Mouse (Mus musculus) embryonic fibroblast, embryonic 13.5 days (primary cell): ENCODE data around the gene Lamc3. TPM values are rescaled to one million over a fixed set of nuclear protein-coding genes. Genes with fewer than 3 reads are reported as not detected.
"Not testable (repeated sequence)": the region's sequence is repeated elsewhere in the genome, so short reads cannot be mapped to it uniquely, and the experiment has no call there.

ENCODE experiments used
- H3K27ac ChIP-seq: 2 replicates; pipeline ENCODE4 v1.5.1; 2012; ENCODE audit warnings: low read length, control low read depth, inconsistent platforms; ENCODE audit not compliant: insufficient read depth
- H3K4me1 ChIP-seq: 2 replicates; pipeline ENCODE4 v1.6.1; 2011; ENCODE audit warnings: low read length; ENCODE audit not compliant: control insufficient read depth, insufficient read depth
- H3K4me3 ChIP-seq: 2 replicates; pipeline ENCODE4 v1.5.1; 2011; ENCODE audit warnings: mild to moderate bottlenecking, control low read depth, low read length; ENCODE audit not compliant: insufficient read depth
- CTCF ChIP-seq: IDR thresholded peaks from 2 replicates; pipeline ENCODE4 v1.5.1; 2011; ENCODE audit warnings: mild to moderate bottlenecking, control low read depth, low read length, moderate library complexity, borderline replicate concordance; ENCODE audit not compliant: insufficient read depth
- POLR2A ChIP-seq: IDR thresholded peaks from 2 replicates; pipeline ENCODE4 v1.6.1; 2011; ENCODE audit warnings: low read depth, mild to moderate bottlenecking, control low read depth, low read length, moderate library complexity
- polyA plus RNA-seq: library from polyadenylated mRNA; stranded (reverse); fragments of >200 nt; gene quantifications from 2 replicates; pipeline ENCODE4 v1.2.4, GENCODE M21; 2011; ENCODE audit warnings: low read depth; ENCODE audit not compliant: missing spikeins, insufficient read length

Lamc3 gene
- polyA plus RNA-seq, 1 experiment: 0.09 TPM

DNA sequence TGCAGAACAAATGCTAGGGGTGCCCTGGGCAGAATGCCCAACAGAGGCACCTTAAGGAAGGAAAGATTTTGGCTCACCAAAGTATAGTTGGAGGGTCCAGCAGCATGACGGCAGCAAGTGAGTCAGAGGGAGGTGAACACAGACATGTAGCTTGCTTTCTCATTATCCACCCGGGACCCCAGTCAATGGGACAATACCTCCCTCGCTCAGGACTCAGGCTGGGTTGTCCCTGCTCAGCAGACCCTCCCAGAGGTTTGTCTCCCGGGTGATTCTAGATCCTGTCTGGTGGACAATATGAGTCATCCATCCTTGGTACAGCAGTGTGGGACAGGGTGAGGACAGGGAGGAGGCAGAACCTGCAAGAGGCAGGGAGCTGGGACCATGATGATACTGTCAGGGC is 13.8 kb downstream of the Lamc3 start:
- Histone ChIP-seq H3K4me3 (no peak overlapping the region), H3K4me1 (no peaks in the 10 kb centered on the region), H3K27ac (no peak overlapping the region)
- no peak for TF ChIP-seq POLR2A
- no peak for TF ChIP-seq CTCF

GRCm38 (mm10) chr2:31901659-31902362 is 14.7 kb downstream of the Lamc3 start:
- H3K27ac ChIP-seq: no peak overlapping the region
- H3K4me1 ChIP-seq: no peaks in the 10 kb centered on the region
- no peak for TF ChIP-seq CTCF
- TF ChIP-seq POLR2A: no peak
- H3K4me3 ChIP-seq: no peak overlapping the region

DNA sequence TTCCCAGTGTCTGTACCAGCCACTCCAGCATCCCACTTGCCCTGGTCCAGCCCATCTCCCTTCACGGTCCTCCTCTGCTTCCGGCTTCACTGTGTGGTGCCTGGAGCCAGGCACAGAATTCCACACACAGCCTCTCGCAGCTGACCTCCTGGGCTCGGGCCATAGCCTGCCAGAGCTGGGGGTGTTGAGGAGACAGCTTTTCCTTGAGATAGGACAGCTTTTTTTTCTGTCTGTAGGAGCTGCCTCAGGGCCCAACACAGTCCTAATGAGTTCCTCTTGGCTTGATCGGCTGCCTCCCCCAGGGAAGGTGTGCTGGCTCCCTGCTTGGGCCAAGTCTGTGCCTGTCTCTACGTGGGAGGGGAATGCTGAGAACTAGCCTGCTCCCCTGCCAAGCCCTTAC is 17.0 kb downstream of the Lamc3 start:
- TF ChIP-seq POLR2A (no peak), CTCF (no peak)
- Histone ChIP-seq H3K4me3 (no peak overlapping the region), H3K27ac (no peak overlapping the region), H3K4me1 (no peaks in the 10 kb centered on the region)

GRCm38 (mm10) chr2:31904622-31905021 is 17.5 kb downstream of the Lamc3 start:
- Histone ChIP-seq H3K27ac (no peak overlapping the region), H3K4me3 (no peak overlapping the region), H3K4me1 (no peaks in the 10 kb centered on the region)
- peak; percentile 58; the same call in 1 of the 2 replicates for TF ChIP-seq CTCF
- no peak for TF ChIP-seq POLR2A

- no peaks in the 10 kb centered on the region for H3K4me1 ChIP-seq
- TF ChIP-seq CTCF (no peak), POLR2A (no peak)
Observed at GRCm38 (mm10) chr2:31905682-31906081, 18.6 kb downstream of the Lamc3 start.

GRCm38 (mm10) chr2:31906407-31906806 is 19.3 kb downstream of the Lamc3 start:
- Histone ChIP-seq H3K4me3 (no peak overlapping the region), H3K27ac (no peak overlapping the region), H3K4me1 (no peaks in the 10 kb centered on the region)
- no peak for TF ChIP-seq POLR2A
- TF ChIP-seq CTCF: no peak

More at GRCm38 (mm10) chr2:31905682-31906081, 18.6 kb downstream of the Lamc3 start:
- Histone ChIP-seq H3K4me3 (no peak overlapping the region), H3K27ac (no peak overlapping the region)

- Histone ChIP-seq H3K27ac (no peak overlapping the region), H3K4me3 (no peak overlapping the region), H3K4me1 (no peaks in the 10 kb centered on the region)
- TF ChIP-seq CTCF (peak; percentile 56; the same call in 1 of the 2 replicates), POLR2A (no peak)
Observed at GRCm38 (mm10) chr2:31912575-31912974, 25.5 kb downstream of the Lamc3 start.

- not testable (repeated sequence) for H3K27ac ChIP-seq, H3K4me3 ChIP-seq, H3K4me1 ChIP-seq
Observed at GRCm38 (mm10) chr2:31914213-31914612, 27.1 kb downstream of the Lamc3 start.

DNA sequence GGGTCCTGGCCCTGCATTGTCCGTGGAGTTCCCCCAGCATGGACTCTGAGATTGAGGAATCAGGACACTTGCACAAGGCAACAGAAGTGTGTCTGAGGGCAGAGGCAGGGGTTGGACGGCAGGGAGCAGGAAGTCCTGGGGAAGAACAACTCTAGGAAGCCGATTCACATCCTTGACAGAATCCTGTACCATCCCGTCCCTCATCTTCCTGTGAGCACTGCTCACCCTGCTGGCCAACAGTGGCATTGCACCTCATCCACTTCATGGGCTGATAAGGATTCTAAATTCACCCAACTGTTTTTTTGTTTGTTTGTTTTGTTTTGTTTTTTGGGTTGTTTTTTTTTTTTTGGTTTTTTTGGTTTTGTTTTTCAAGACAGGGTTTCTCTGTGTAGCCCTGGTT is 28.0 kb downstream of the Lamc3 start:
- H3K4me3 ChIP-seq: no peak overlapping the region
- peak; percentile 95 for TF ChIP-seq CTCF
- TF ChIP-seq POLR2A: no peak

GRCm38 (mm10) chr2:31917636-31918035 is 30.5 kb downstream of the Lamc3 start:
- TF ChIP-seq CTCF (peak; percentile 83), POLR2A (no peak)
- no peak overlapping the region for H3K4me3 ChIP-seq
- no peaks in the 10 kb centered on the region for H3K4me1 ChIP-seq
- no peak overlapping the region for H3K27ac ChIP-seq

More for the DNA sequence above, 28.0 kb downstream of the Lamc3 start:
- Histone ChIP-seq H3K4me1 (no peaks in the 10 kb centered on the region), H3K27ac (no peak overlapping the region)
